Mouse (Mus musculus) midbrain, embryonic 14.5 days (tissue): Measurements from ENCODE around the gene Abcg2. TPM values are rescaled to one million over a fixed set of nuclear protein-coding genes. Genes with fewer than 3 reads are reported as not detected.

Experiments used
- polyA plus RNA-seq: library from polyadenylated mRNA; unstranded; fragments of >200 nt; fragmentation: Nextera tagmentation; extraction: Ambion mirVana; gene quantifications from 2 replicates; pipeline ENCODE4 v1.2.1, GENCODE M21; 2014

Gene Abcg2
- polyA plus RNA-seq, 1 experiment from 2014 or later: 34.4 TPM

Other genes starting within 250 kb of the Abcg2 start
- not detected in 2 replicates for gene Vmn1r30, start 141.1 kb upstream of the Abcg2 start, polyA plus RNA-seq
- gene Vmn1r31, start 109.2 kb upstream of the Abcg2 start, polyA plus RNA-seq: not detected in 2 replicates
- gene Herc3, start 246.9 kb downstream of the Abcg2 start, polyA plus RNA-seq: 29.2 and 30.4 TPM in 2 replicates